Mouse (Mus musculus) midbrain, embryonic 14.5 days (tissue): ENCODE results near the gene Emc4. TPM values are rescaled to one million over a fixed set of nuclear protein-coding genes. Genes with fewer than 3 reads are reported as not detected.

Experiments
- ATAC-seq: fragments of 200-750 bp; cut with Nextera tagmentation; 2 replicates; pipeline ENCODE4 v1.8.0; 2017; ENCODE audit warnings: moderate number of reproducible peaks, moderate library complexity; ENCODE audit not compliant: low FRiP score, low TSS enrichment
- DNase-seq: peaks from one replicate; pipeline ENCODE4 v3.0.0-alpha.2; 2015
- H3K27ac ChIP-seq: fragments of 300-500 bp; sonication (generic); replicated peaks from 2 replicates; pipeline ENCODE4 v1.5.1; 2014; ENCODE audit warnings: mild to moderate bottlenecking, low read depth, low read length, moderate library complexity
- H3K27me3 ChIP-seq: fragments of 300-500 bp; sonication (generic); 2 replicates; pipeline ENCODE4 v1.6.1; 2014; ENCODE audit warnings: low read length, control low read depth, mixed read lengths; ENCODE audit not compliant: control insufficient read depth, insufficient read depth
- H3K36me3 ChIP-seq: fragments of 300-500 bp; sonication (generic); 2 replicates; pipeline ENCODE4 v1.6.1; 2014; ENCODE audit warnings: low read length, control low read depth; ENCODE audit not compliant: control insufficient read depth, insufficient read depth
- H3K4me1 ChIP-seq: fragments of 300-500 bp; sonication (generic); 2 replicates; pipeline ENCODE4 v1.6.1; 2014; ENCODE audit warnings: mild to moderate bottlenecking, antibody characterized with exemption, low read length, control low read depth; ENCODE audit not compliant: control insufficient read depth, insufficient read depth
- H3K4me2 ChIP-seq: fragments of 300-500 bp; sonication (generic); 2 replicates; pipeline ENCODE4 v1.6.1; 2014; ENCODE audit warnings: mild to moderate bottlenecking, low read length, moderate library complexity
- H3K4me3 ChIP-seq: fragments of 300-500 bp; sonication (generic); replicated peaks from 2 replicates; pipeline ENCODE4 v1.5.1; 2014; ENCODE audit warnings: low read depth, low read length
- H3K9ac ChIP-seq: fragments of 300-500 bp; sonication (generic); replicated peaks from 2 replicates; pipeline ENCODE4 v1.6.1; 2014; ENCODE audit warnings: mild to moderate bottlenecking, low read length, moderate library complexity
- H3K9me3 ChIP-seq: fragments of 300-500 bp; sonication (generic); 2 replicates; pipeline ENCODE4 v1.6.1; 2016; ENCODE audit warnings: low read length, control low read depth, mixed read lengths; ENCODE audit not compliant: control insufficient read depth
- WGBS: fragments of 180-500 bp; shearing (Covaris S2); extraction: QIAGEN DNeasy Blood & Tissue Kit; methylation state at CpG from one replicate; pipeline ENCODE4 v1.1.7; 2014; 5-methylcytosine and 5-hydroxymethylcytosine counted together
- polyA plus RNA-seq: library from polyadenylated mRNA; unstranded; fragments of >200 nt; fragmentation: Nextera tagmentation; extraction: Ambion mirVana; gene quantifications from 2 replicates; pipeline ENCODE4 v1.2.1, GENCODE M21; 2014

The Emc4 gene
- 147 and 187 TPM in 2 replicates for polyA plus RNA-seq

GRCm38 (mm10) chr2:112367726-112368673 is at the start of gene Emc4:
Emc4 (minus strand) TSS chr2:112368027.
- Histone ChIP-seq H3K36me3 (peaks cover 17% of the 10 kb centered on the region), H3K4me3 (peak within 1 kb of the TSS; percentile 61), H3K27me3 (no peaks in the 10 kb centered on the region), H3K4me2 (peak within 1 kb of the TSS; percentile 83), H3K9me3 (no peaks in the 10 kb centered on the region), H3K9ac (peak within 1 kb of the TSS; percentile 64), H3K27ac (peak within 1 kb of the TSS; percentile 81), H3K4me1 (peaks cover 12% of the 10 kb centered on the region)
- ATAC-seq (peak; percentile 89), DNase-seq (peak; percentile 97)
- WGBS: 2% methylated on average over 46 of the region's 46 CpGs

DNA sequence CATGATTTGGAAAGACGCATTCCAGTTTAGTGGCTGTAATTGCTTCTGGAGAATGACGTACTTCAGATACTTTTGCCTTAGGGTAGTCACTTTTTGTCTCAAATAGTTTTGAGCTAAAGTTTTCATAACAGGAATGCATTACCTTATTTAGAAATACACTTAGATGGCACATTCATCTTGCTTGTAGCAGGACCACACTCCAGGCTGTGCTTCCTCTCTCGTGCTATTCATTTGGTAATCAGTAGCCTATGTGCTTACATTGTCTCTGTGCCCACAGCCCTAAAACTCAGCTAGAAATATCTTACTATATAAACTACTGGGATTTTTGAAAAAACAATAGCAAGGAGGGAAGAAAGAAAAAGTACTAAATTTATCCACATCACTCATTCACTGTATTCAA is 39.2 kb upstream of the Emc4 start:
- WGBS: 92% methylated on average over 3 of the region's 3 CpGs

DNA sequence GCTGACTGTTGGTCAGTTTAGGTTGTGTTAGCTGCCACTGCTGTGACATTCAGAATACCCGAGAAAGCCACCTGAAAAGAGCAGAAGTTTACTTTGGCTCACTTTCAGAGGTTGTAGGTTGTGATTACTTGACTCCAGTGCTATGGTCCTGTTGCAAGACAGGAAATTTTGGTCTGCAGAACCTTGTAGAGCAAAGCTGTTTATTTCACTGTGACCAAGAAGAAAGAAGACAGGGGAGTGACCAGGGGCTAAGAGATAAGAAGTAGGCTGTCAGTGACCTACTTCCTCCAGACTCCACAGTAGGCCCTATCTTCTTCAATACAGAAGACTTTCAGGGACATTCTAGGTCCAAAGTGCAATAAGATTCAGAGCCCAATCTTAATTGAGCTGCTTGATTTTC is 28.8 kb upstream of the Emc4 start:
- H3K9me3 ChIP-seq: no peaks in the 10 kb centered on the region
- H3K27me3 ChIP-seq: no peaks in the 10 kb centered on the region
- no peaks in the 10 kb centered on the region for H3K4me1 ChIP-seq
- H3K27ac ChIP-seq: no peak overlapping the region
- H3K36me3 ChIP-seq: no peaks in the 10 kb centered on the region
- WGBS: 93% methylated on average over 1 of the region's 1 CpGs
- no peak overlapping the region for H3K4me2 ChIP-seq
- H3K4me3 ChIP-seq: no peak overlapping the region
- no peak for ATAC-seq
- DNase-seq: no peak
- no peak overlapping the region for H3K9ac ChIP-seq

More for the DNA sequence above, 39.2 kb upstream of the Emc4 start:
- no peak for ATAC-seq
- H3K4me1 ChIP-seq: no peaks in the 10 kb centered on the region
- H3K36me3 ChIP-seq: peaks cover 37% of the 10 kb centered on the region
- H3K27ac ChIP-seq: no peak overlapping the region
- no peak for DNase-seq
- no peak overlapping the region for H3K4me3 ChIP-seq
- H3K9ac ChIP-seq: no peak overlapping the region
- no peak overlapping the region for H3K4me2 ChIP-seq
- H3K27me3 ChIP-seq: no peaks in the 10 kb centered on the region
- no peaks in the 10 kb centered on the region for H3K9me3 ChIP-seq

DNA sequence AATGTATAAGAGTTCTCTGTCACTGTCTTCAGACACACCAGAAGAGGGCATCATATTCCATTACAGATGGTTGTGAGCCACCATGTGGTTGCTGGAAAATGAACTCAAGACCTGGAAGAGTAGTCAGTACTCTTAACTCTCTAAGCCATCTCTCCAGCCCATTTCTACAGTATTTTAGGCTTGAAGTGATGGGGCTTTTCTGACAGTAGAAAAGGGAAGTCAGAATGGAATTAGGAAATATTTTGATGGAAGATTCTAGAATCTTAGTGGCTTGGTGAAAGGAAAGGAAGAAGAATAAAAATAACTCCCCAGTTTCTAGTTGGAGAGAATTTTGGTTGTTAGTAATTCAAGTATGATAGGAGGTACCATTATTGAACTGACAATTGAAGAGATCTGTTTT is 26.1 kb upstream of the Emc4 start:
- H3K4me2 ChIP-seq: no peak overlapping the region
- DNase-seq (no peak), ATAC-seq (no peak)
- H3K27me3 ChIP-seq: no peaks in the 10 kb centered on the region
- no peaks in the 10 kb centered on the region for H3K9me3 ChIP-seq
- no peaks in the 10 kb centered on the region for H3K36me3 ChIP-seq
- H3K4me3 ChIP-seq: no peak overlapping the region
- no peaks in the 10 kb centered on the region for H3K4me1 ChIP-seq
- no peak overlapping the region for H3K9ac ChIP-seq
- H3K27ac ChIP-seq: no peak overlapping the region

GRCm38 (mm10) chr2:112392689-112393088 is 24.9 kb upstream of the Emc4 start:
- Histone ChIP-seq H3K27ac (no peak overlapping the region), H3K4me3 (no peak overlapping the region), H3K36me3 (no peaks in the 10 kb centered on the region), H3K27me3 (no peaks in the 10 kb centered on the region), H3K9me3 (no peaks in the 10 kb centered on the region), H3K4me2 (no peak overlapping the region), H3K4me1 (no peaks in the 10 kb centered on the region), H3K9ac (no peak overlapping the region)
- WGBS: 91% methylated on average over 1 of the region's 1 CpGs
- ATAC-seq (no peak), DNase-seq (no peak)

- H3K4me3 ChIP-seq: no peak overlapping the region
- no peaks in the 10 kb centered on the region for H3K27me3 ChIP-seq
- no peak overlapping the region for H3K27ac ChIP-seq
- DNase-seq: no peak
- no peaks in the 10 kb centered on the region for H3K4me1 ChIP-seq
- no peak overlapping the region for H3K9ac ChIP-seq
- no peaks in the 10 kb centered on the region for H3K36me3 ChIP-seq
- H3K9me3 ChIP-seq: no peaks in the 10 kb centered on the region
- H3K4me2 ChIP-seq: no peak overlapping the region
- 95% methylated on average over 4 of the region's 4 CpGs for WGBS
- ATAC-seq: no peak
These were observed 23.6 kb upstream of the Emc4 start for GRCm38 (mm10) chr2:112391346-112392000.

DNA sequence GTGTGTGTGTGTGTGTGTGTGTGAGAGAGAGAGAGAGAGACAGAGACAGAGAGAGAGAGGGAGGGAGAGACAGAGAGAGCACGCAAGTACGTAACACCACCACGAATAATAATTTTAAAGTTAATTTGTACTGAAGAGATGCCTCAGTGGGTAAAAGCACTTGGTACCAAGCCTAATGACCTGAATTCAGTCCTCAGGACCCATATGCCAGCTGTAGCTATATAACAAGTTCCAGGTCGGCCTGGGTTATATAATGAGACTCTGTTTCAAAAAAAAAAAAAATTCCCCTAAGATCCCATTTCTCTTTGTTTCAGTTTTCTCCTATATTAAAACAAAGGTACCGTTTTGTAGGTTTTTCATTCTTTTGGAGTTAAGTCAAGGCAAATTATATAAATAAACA is 23.0 kb upstream of the Emc4 start:
- DNase-seq: no peak
- Histone ChIP-seq H3K4me1 (no peaks in the 10 kb centered on the region), H3K36me3 (no peaks in the 10 kb centered on the region), H3K4me3 (no peak overlapping the region), H3K4me2 (no peak overlapping the region), H3K9ac (no peak overlapping the region), H3K27ac (no peak overlapping the region), H3K9me3 (no peaks in the 10 kb centered on the region), H3K27me3 (no peaks in the 10 kb centered on the region)
- ATAC-seq: no peak
- WGBS: 94% methylated on average over 5 of the region's 5 CpGs

DNA sequence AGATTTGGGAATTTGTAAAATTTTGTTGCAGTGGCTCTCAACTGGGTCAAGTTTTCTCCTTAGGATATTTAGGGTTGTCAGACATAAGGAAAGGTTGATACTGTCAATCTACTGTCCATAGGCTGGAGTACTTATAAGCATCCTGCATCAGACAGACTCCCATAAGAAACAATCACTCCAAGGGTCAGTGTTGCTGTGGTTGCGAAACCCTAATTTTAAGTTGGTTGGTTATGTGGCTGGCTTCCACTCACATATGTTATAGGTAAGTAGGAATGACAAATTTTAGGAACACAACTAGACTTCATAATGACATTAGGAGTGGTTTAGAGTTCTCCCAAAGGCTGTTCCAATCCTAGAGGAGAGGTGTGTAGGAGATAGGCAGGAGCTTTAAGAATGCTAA is 13.4 kb upstream of the Emc4 start:
- Histone ChIP-seq H3K36me3 (no peaks in the 10 kb centered on the region), H3K4me2 (no peak overlapping the region; the same call in 1 of the 2 replicates), H3K27me3 (no peaks in the 10 kb centered on the region), H3K4me1 (peaks cover 15% of the 10 kb centered on the region), H3K27ac (no peak overlapping the region), H3K9me3 (no peaks in the 10 kb centered on the region), H3K9ac (no peak overlapping the region), H3K4me3 (no peak overlapping the region)
- no peak for DNase-seq
- 98% methylated on average over 1 of the region's 1 CpGs for WGBS
- ATAC-seq: no peak
